Mouse (Mus musculus): ENCODE data around the gene Fbxo21. TPM values are rescaled to one million over a fixed set of nuclear protein-coding genes. Genes with fewer than 3 reads are reported as not detected.

Gene Fbxo21
- total RNA-seq, 2 experiments from 2014 or later, result 35.7 to 38.8 TPM

GRCm38 (mm10) chr5:118045385-118045784 lies 68.9 kb downstream of the Fbxo21 start:
- no peak for DNase-seq

- DNase-seq, result no peak
These were observed 70.7 kb downstream of the Fbxo21 start for GRCm38 (mm10) chr5:118047091-118047757.

- DNase-seq, result no peak
These were observed 71.9 kb downstream of the Fbxo21 start for GRCm38 (mm10) chr5:118048412-118048811.

GRCm38 (mm10) chr5:118048928-118049327 lies 72.4 kb downstream of the Fbxo21 start:
- no peak for DNase-seq

GRCm38 (mm10) chr5:118050743-118051142 lies 74.2 kb downstream of the Fbxo21 start:
- no peak for DNase-seq

- DNase-seq, result peak; percentile 65 to 69
These were observed 75.6 kb downstream of the Fbxo21 start for GRCm38 (mm10) chr5:118051981-118052662.

- DNase-seq, result no peak
These were observed 76.7 kb downstream of the Fbxo21 start for GRCm38 (mm10) chr5:118053205-118053604.

- DNase-seq, result peak; percentile 66 to 87
These were observed 81.1 kb downstream of the Fbxo21 start for GRCm38 (mm10) chr5:118057508-118058111.

- DNase-seq, result peak; percentile 62 to 83
These were observed 82.3 kb downstream of the Fbxo21 start for GRCm38 (mm10) chr5:118058858-118059257.

- no peak for DNase-seq
These were observed 83.1 kb downstream of the Fbxo21 start for GRCm38 (mm10) chr5:118059646-118060045.

Other genes with a start within 250 kb of the Fbxo21 start
- gene Nos1, start 195.7 kb upstream of the Fbxo21 start, total RNA-seq (2021), result under 1 TPM; 0.28 to 0.72 TPM
- gene Tesc, start 51.0 kb downstream of the Fbxo21 start, total RNA-seq (2021), result 100 to 1,000 TPM; 183 to 211 TPM
- gene Fbxw8, start 178.7 kb downstream of the Fbxo21 start, total RNA-seq (2021), result 10 to 100 TPM; 38.2 to 41.2 TPM
- gene Hrk, start 187.9 kb downstream of the Fbxo21 start, total RNA-seq (2021), result under 1 TPM; 0.40 to 0.44 TPM

Data from heart, adult 18-20 months (tissue).